Mouse (Mus musculus): ENCODE results near the gene Eml4.

DNA sequence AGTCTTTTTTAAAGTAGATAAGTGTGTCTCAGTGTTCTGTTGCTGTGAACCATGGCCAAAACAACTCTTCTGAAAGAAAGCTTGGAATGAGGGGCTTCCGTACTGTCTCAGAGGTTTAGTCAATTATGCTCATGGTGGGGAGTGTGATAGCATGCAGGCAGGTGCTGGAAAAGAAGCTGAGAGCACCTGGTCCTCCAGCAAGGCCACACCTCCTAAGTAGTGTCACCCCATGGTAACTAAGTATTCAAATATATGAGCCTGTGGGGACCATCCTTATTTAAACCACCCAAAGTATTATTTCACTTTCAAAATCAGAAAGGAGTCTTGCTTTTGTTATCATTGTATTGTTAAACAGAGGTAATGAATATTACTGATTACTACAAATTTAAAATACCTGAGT, 48.0 kb downstream of the Eml4 start:
- TF ChIP-seq CTCF (IDR thresholded peaks at IDR 0.05; ENCODE audit: control insufficient read depth, insufficient read depth, insufficient replicate concordance, low read depth, low read length) (no peak), POLR2A (IDR thresholded peaks at IDR 0.05; ENCODE audit: control insufficient read depth, low read depth, low read length) (no peak)

Measured in testis, adult 2 months (tissue).